9 mouse cellular contexts compared by ENCODE assay signal in genomic region chr3:89953420-89953819, GRCm38 (mm10). TPM values are rescaled to one million over a fixed set of nuclear protein-coding genes. Genes with fewer than 3 reads are reported as not detected.
DNase-seq lines count a peak whose midpoint lies in the region; ATAC-seq and TF ChIP-seq lines count a peak whose summit lies in the region.
"Had no signal": no experiment of that assay in that cellular context is flagged by ENCODE, and none has a peak within 500 bp of the region (broad histone marks: within the 10 kb centered on the region; RNA-seq: fewer than 3 reads in every experiment).

No protein-coding gene starts in this region.

- no peaks in the 10 kb centered on the region for H3K9me3 ChIP-seq in lung, embryonic 14.5 days (ENCODE audit: low read depth, low read length)
- H3K9me3 ChIP-seq: heart, embryonic 13.5 days had no signal

- intact Hi-C loops in gastrocnemius, postnatal 36 days (cut with DNase I), result loop anchor here (2.0 kb wide), 1 partner anchor 123 kb away; no protein-coding TSS in a partner anchor

- H3K36me3 ChIP-seq in C2C12 (ENCODE audit: control insufficient read depth, insufficient read depth), result peaks cover 88% of the 10 kb centered on the region
- peaks cover 93% of the 10 kb centered on the region for H3K36me3 ChIP-seq in lung, embryonic 14.5 days (ENCODE audit: insufficient read depth)

- TF ChIP-seq CTCF in C2C12 (IDR thresholded peaks at IDR 0.05; ENCODE audit: control insufficient read depth, insufficient read depth, insufficient read length), result peak; percentile 58
- TF ChIP-seq CTCF in cortical plate, adult 2 months (IDR thresholded peaks at IDR 0.05; ENCODE audit: extremely low read depth, insufficient read depth, low read length), result peak; percentile 95
- TF ChIP-seq CTCF in lung, embryonic 14.5 days (IDR thresholded peaks at IDR 0.05; ENCODE audit: low read depth), result peak; percentile 95

- H3K79me3 ChIP-seq in C2C12 (ENCODE audit: low read depth), result no peaks in the 10 kb centered on the region

- H3ac ChIP-seq in C2C12 (ENCODE audit: control insufficient read depth, insufficient read length, low read depth), result no peak overlapping the region

- H3K4me1 ChIP-seq in cortical plate, adult 2 months (ENCODE audit: control insufficient read depth, insufficient read depth, low read length), result peaks cover 6% of the 10 kb centered on the region
- H3K4me1 ChIP-seq in lung, embryonic 14.5 days (ENCODE audit: insufficient read depth), result no peaks in the 10 kb centered on the region

- H3K27ac ChIP-seq in cortical plate, adult 2 months (ENCODE audit: insufficient read depth, low read length), result no peak overlapping the region
- H3K27ac ChIP-seq in lung, embryonic 14.5 days (ENCODE audit: low read depth), result no peak overlapping the region
- H3K27ac ChIP-seq: heart, embryonic 13.5 days had no signal

- no peak overlapping the region for H3K4me2 ChIP-seq in lung, embryonic 14.5 days
- H3K4me2 ChIP-seq: heart, embryonic 13.5 days had no signal

- 3% methylated on average over 4 of the region's 4 CpGs for WGBS in lung, embryonic 14.5 days

- no peaks in the 10 kb centered on the region for H3K79me2 ChIP-seq in C2C12 (ENCODE audit: control insufficient read depth, insufficient read depth)

- ATAC-seq in lung, embryonic 14.5 days (ENCODE audit: insufficient read depth), result no peak

- no peak for TF ChIP-seq POLR2A in cortical plate, adult 2 months (IDR thresholded peaks at IDR 0.05; ENCODE audit: extremely low read depth, insufficient read depth, low read length)

- H3K4me3 ChIP-seq in C2C12 (ENCODE audit: insufficient read depth, poor library complexity, severe bottlenecking), result no peak overlapping the region
- no peak overlapping the region for H3K4me3 ChIP-seq in cortical plate, adult 2 months (ENCODE audit: insufficient read depth, low read length)
- H3K4me3 ChIP-seq in lung, embryonic 14.5 days (ENCODE audit: low read depth, low read length), result no peak overlapping the region
- H3K4me3 ChIP-seq: heart, embryonic 13.5 days had no signal

- DNase-seq in R1 (ENCODE audit: low read depth, low spot score), result peak; percentile 83
- DNase-seq in gastrocnemius, postnatal 36 days, result peak; percentile 59 to 66
- DNase-seq in kidney, postnatal 14 days, result peak; percentile 83
- DNase-seq in lung, embryonic 14.5 days, result peak; percentile 94
- peak; percentile 87 for DNase-seq in retina, postnatal 1 day
- DNase-seq in urinary bladder, adult 2 months (ENCODE audit: low spot score), result peak; percentile 46

- H3K9ac ChIP-seq in lung, embryonic 14.5 days, result no peak overlapping the region
- H3K9ac ChIP-seq: heart, embryonic 13.5 days had no signal

- H3K27me3 ChIP-seq in C2C12 (ENCODE audit: control insufficient read depth, insufficient read depth, insufficient read length), result no peaks in the 10 kb centered on the region
- H3K27me3 ChIP-seq in lung, embryonic 14.5 days (ENCODE audit: insufficient read depth, low read length), result no peaks in the 10 kb centered on the region
- H3K27me3 ChIP-seq: heart, embryonic 13.5 days had no signal

TF ChIP-seq in C2C12, 6 proteins besides CTCF, POLR2A, EP300 and RAD21:
- TF ChIP-seq MYOD1 (IDR thresholded peaks at IDR 0.05; ENCODE audit: control insufficient read depth, insufficient read length, low read depth) (no peak), USF1 (IDR thresholded peaks at IDR 0.05; ENCODE audit: low read depth) (no peak), CEBPB (IDR thresholded peaks at IDR 0.05; ENCODE audit: low read depth) (no peak), FOSL1 (IDR thresholded peaks at IDR 0.05; ENCODE audit: insufficient read depth, low read length, poor library complexity, severe bottlenecking) (no peak), MAX (IDR thresholded peaks at IDR 0.05) (no peak), MYOG (IDR thresholded peaks at IDR 0.05; ENCODE audit: control insufficient read depth, extremely low read depth, insufficient read length) (no peak)
TF ChIP-seq in C2C12: peak in this region for 0.

RNA-seq across cellular contexts. Expression of gene Atp8b2, which starts 9.9 kb away (rescaled TPM):
- polyA plus RNA-seq in C2C12 (2012; fragmentation: generic; extraction: Trizol), result 26.8 TPM
- 112 and 117 TPM in 2 replicates for polyA plus RNA-seq in cortical plate, adult 2 months (2012; rRNA removed)
- 10 to 100 TPM; 12.5 to 15.3 TPM for total RNA-seq in gastrocnemius, postnatal 36 days (2021)
- polyA plus RNA-seq in lung, embryonic 14.5 days (2014; fragmentation: Nextera tagmentation; extraction: Ambion mirVana), result 20.5 and 20.8 TPM in 2 replicates
- polyA plus RNA-seq in urinary bladder, adult 2 months (2012; rRNA removed), result 32.0 and 35.8 TPM in 2 replicates

RNA-seq across cellular contexts. Expression of gene Il6ra, which starts 40.4 kb away (rescaled TPM):
- polyA plus RNA-seq in C2C12 (2012; fragmentation: generic; extraction: Trizol), result 1.2 TPM
- 2.4 and 2.6 TPM in 2 replicates for polyA plus RNA-seq in cortical plate, adult 2 months (2012; rRNA removed)
- total RNA-seq in gastrocnemius, postnatal 36 days (2021), result 1 to 10 TPM; 4.4 to 4.8 TPM
- polyA plus RNA-seq in lung, embryonic 14.5 days (2014; fragmentation: Nextera tagmentation; extraction: Ambion mirVana), result 1.4 and 1.7 TPM in 2 replicates
- polyA plus RNA-seq in urinary bladder, adult 2 months (2012; rRNA removed), result 5.3 and 7.9 TPM in 2 replicates

RNA-seq across cellular contexts. Expression of gene Hax1, which starts 45.2 kb away (rescaled TPM):
- polyA plus RNA-seq in C2C12 (2012; fragmentation: generic; extraction: Trizol), result 296 TPM
- 96.1 and 101 TPM in 2 replicates for polyA plus RNA-seq in cortical plate, adult 2 months (2012; rRNA removed)
- 10 to 100 TPM; 41.9 to 49.5 TPM for total RNA-seq in gastrocnemius, postnatal 36 days (2021)
- polyA plus RNA-seq in lung, embryonic 14.5 days (2014; fragmentation: Nextera tagmentation; extraction: Ambion mirVana), result 150 and 157 TPM in 2 replicates
- 82.4 and 102 TPM in 2 replicates for polyA plus RNA-seq in urinary bladder, adult 2 months (2012; rRNA removed)
